Mouse (Mus musculus) lung, adult 2 months (tissue): ENCODE results near the gene Psmd7.

Source experiments
- CTCF ChIP-seq: fragments of 200-500 bp; IDR thresholded peaks from 2 replicates; pipeline ENCODE4 v1.5.1; 2011; ENCODE audit warnings: mild to moderate bottlenecking, low read length, control low read depth; ENCODE audit not compliant: insufficient read depth
- POLR2A ChIP-seq: fragments of 200-500 bp; IDR thresholded peaks from 2 replicates; pipeline ENCODE4 v1.6.1; 2011; ENCODE audit warnings: low read depth, mild to moderate bottlenecking, control low read depth, low read length, borderline replicate concordance; ENCODE audit errors: extremely low read depth

GRCm38 (mm10) chr8:107544211-107544610 is 44.1 kb downstream of the Psmd7 start:
- no peak for TF ChIP-seq CTCF
- TF ChIP-seq POLR2A = no peak
